Mouse (Mus musculus): ENCODE data around the gene Gm3376. TPM values are rescaled to one million over a fixed set of nuclear protein-coding genes. Genes with fewer than 3 reads are reported as not detected.
"Not testable (repeated sequence)": the region's sequence is repeated elsewhere in the genome, so short reads cannot be mapped to it uniquely, and the experiment has no call there.

Gene Gm3376
- total RNA-seq (2021): not detected
- long read RNA-seq, experiment 1: 0 reads
- long read RNA-seq, experiment 2: 0 reads

GRCm38 (mm10) chrY:3771373-3771772, at the start of gene Gm3376:
Gene Gm3376 (plus strand): TSS chrY:3771673.
- DNase-seq (ENCODE audit: low spot score in 2 of 2): not testable (repeated sequence)

All from adrenal gland, adult 18-20 months (tissue).